Mouse (Mus musculus): ENCODE measurements at regions not wholly inside any gene's neighbourhood (a gene's known extent, or its start where the extent isn't known, plus 50 kb on each side); places are given as distances from the start of the nearest gene placed in this dataset.

DNA sequence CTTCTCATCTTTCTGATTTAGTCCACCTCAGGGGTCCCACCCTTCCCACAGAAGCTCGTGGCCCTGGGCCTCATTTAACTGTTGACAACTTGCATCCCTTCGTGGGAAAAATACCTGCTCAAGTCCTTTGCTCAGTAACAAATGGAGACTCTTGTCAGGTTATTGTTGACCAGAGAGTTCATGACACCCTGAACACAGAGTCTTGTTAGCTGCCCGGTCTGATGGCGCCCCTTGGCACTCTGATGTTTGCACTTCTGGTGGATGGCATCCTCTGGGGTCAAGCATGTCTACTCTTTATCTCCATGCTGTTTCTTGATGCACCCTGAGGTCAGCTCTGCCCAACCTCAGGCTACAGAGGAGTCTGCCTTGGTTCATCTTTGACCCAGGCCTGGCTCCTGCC, 157.6 kb upstream of the Trpc7 start:
- no peak for TF ChIP-seq CTCF (IDR thresholded peaks at IDR 0.05; ENCODE audit: extremely low read depth, insufficient read depth, low read length)
- no peak for TF ChIP-seq POLR2A (IDR thresholded peaks at IDR 0.05; ENCODE audit: extremely low read depth, insufficient read depth, low read length)

Data from cortical plate, adult 2 months (tissue).